Mouse (Mus musculus) heart, postnatal 0 days (tissue): ENCODE results near the gene Zdhhc17. TPM values are rescaled to one million over a fixed set of nuclear protein-coding genes. Genes with fewer than 3 reads are reported as not detected.

Experiments
- ATAC-seq: fragments of 200-750 bp; cut with Nextera tagmentation; 2 replicates; pipeline ENCODE4 v1.8.0; 2017; ENCODE audit warnings: low read depth, moderate number of reproducible peaks, moderate library complexity; ENCODE audit not compliant: insufficient read depth
- DNase-seq: peaks from one replicate; pipeline ENCODE4 v3.0.0-alpha.2; 2016; ENCODE audit warnings: low spot score
- H3K27ac ChIP-seq: fragments of 300-500 bp; sonication (generic); 2 replicates; pipeline ENCODE4 v1.5.1; 2014; ENCODE audit warnings: low read depth, mild to moderate bottlenecking
- H3K27me3 ChIP-seq: fragments of 300-500 bp; sonication (generic); 2 replicates; pipeline ENCODE4 v1.6.1; 2014; ENCODE audit warnings: low read length, mixed read lengths; ENCODE audit not compliant: control insufficient read depth, insufficient read depth
- H3K36me3 ChIP-seq: fragments of 300-500 bp; sonication (generic); replicated peaks from 2 replicates; pipeline ENCODE4 v1.6.1; 2014; ENCODE audit warnings: low read length, mixed read lengths; ENCODE audit not compliant: control insufficient read depth, insufficient read depth
- H3K4me1 ChIP-seq: fragments of 300-500 bp; sonication (generic); 2 replicates; pipeline ENCODE4 v1.6.1; 2014; ENCODE audit warnings: antibody characterized with exemption; ENCODE audit not compliant: control insufficient read depth, insufficient read depth
- H3K4me2 ChIP-seq: fragments of 300-500 bp; sonication (generic); 2 replicates; pipeline ENCODE4 v1.6.1; 2014; ENCODE audit warnings: low read depth, mild to moderate bottlenecking, low read length, moderate library complexity
- H3K4me3 ChIP-seq: fragments of 300-500 bp; sonication (generic); 2 replicates; pipeline ENCODE4 v1.5.1; 2014; ENCODE audit warnings: low read depth, low read length
- H3K9ac ChIP-seq: fragments of 300-500 bp; sonication (generic); replicated peaks from 2 replicates; pipeline ENCODE4 v1.6.1; 2014; ENCODE audit warnings: low read depth, low read length, mixed read lengths
- H3K9me3 ChIP-seq: fragments of 300-500 bp; sonication (generic); replicated peaks from 2 replicates; pipeline ENCODE4 v1.6.1; 2016; ENCODE audit warnings: low read length; ENCODE audit not compliant: control insufficient read depth
- CTCF ChIP-seq: IDR thresholded peaks from 2 replicates; pipeline ENCODE4 v1.5.1; 2016; ENCODE audit warnings: antibody characterized with exemption, control low read depth, low read depth
- EP300 ChIP-seq: IDR thresholded peaks from 2 replicates; pipeline ENCODE4 v1.6.1; 2016; ENCODE audit warnings: antibody characterized with exemption, low read depth
- WGBS: fragments of 180-500 bp; shearing (Covaris S2); extraction: QIAGEN DNeasy Blood & Tissue Kit; methylation state at CpG from one replicate; pipeline ENCODE4 v1.1.7; 2014; 5-methylcytosine and 5-hydroxymethylcytosine counted together
- polyA plus RNA-seq: library from polyadenylated mRNA; unstranded; fragments of >200 nt; fragmentation: Nextera tagmentation; extraction: Ambion mirVana; gene quantifications from 2 replicates; pipeline ENCODE4 v1.2.1, GENCODE M21; 2015
- total RNA-seq: library from RNA; depleted of rRNA; stranded (reverse); fragments of >200 nt; gene quantifications from 2 replicates; pipeline ENCODE4 v1.2.3, GENCODE M21; 2014; ENCODE audit warnings: low replicate concordance

The Zdhhc17 gene
- total and polyA plus RNA-seq, 2 experiments from 2014 or later: 14.9 to 35.5 TPM

DNA sequence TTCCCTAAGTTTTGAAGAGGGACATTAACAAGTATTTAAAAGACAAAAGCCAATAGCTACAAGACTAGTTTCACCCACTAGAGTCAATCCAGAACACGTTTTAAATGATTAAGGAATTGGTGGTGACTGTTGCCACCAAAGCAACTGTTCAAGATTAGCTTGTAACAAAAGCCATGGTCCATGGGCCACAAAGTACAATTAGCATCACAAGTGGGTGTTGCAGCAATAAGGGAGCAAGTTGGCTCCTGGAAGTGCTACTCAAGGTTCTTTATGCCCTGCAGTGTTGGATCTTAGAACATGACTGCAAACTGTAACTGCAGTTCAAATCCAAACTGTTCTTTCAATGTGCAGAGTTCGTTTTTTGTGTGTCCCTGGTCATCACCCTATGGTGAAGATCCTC is 32.6 kb downstream of the Zdhhc17 start:
- Histone ChIP-seq H3K27me3 (no peaks in the 10 kb centered on the region), H3K4me2 (no peak overlapping the region), H3K27ac (no peak overlapping the region), H3K9ac (no peak overlapping the region), H3K4me3 (no peak overlapping the region), H3K9me3 (no peaks in the 10 kb centered on the region), H3K4me1 (no peaks in the 10 kb centered on the region), H3K36me3 (peaks cover 35% of the 10 kb centered on the region)
- ATAC-seq (no peak), DNase-seq (no peak)
- 56% methylated on average over 2 of the region's 2 CpGs for WGBS
- TF ChIP-seq EP300 (no peak), CTCF (no peak)

DNA sequence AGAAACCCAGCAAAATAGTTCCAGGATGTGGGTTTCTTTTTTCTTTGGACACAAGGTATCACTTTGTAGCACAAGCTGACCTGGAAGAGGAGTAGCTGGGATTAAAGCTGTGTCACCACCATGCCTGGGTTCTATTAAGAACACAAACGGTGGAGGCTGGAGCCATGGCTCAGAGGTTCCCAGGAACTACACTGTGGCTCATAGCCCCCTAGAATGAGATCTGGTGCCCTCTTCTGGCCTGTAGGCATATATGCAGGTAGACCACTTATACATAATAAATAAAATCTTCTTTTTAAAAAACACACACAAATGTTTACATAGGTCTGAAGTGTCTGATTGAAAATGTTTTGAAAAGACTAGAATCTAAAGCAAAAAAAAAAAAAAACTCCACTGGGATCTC is 33.9 kb downstream of the Zdhhc17 start:
- Histone ChIP-seq H3K36me3 (peaks cover 40% of the 10 kb centered on the region), H3K27ac (no peak overlapping the region), H3K9me3 (no peaks in the 10 kb centered on the region), H3K9ac (no peak overlapping the region), H3K27me3 (no peaks in the 10 kb centered on the region), H3K4me2 (no peak overlapping the region), H3K4me1 (no peaks in the 10 kb centered on the region), H3K4me3 (no peak overlapping the region)
- ATAC-seq (peak; percentile 53; the same call in 1 of the 2 replicates), DNase-seq (peak; percentile 52)
- WGBS: 3% methylated on average over 1 of the region's 1 CpGs
- no peak for TF ChIP-seq EP300
- peak; percentile 78 for TF ChIP-seq CTCF

DNA sequence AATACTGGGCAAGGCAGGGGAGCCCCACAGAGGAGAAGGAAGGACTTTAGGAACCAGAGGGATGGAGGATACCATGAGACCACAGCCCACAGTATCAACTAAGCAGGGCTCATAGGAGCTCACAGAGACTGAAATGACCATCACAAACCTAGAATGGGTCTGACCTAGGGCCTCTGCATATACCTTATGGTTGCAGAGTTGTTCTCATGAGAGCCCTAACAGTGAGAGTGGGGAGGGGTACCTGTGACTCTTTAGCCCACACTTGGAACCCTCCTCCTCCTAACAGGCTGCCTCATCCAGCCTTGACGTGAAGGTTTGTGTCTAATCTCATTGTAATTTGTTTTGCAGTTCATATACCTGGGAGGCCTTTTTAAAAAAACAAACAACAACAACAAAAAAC is 35.1 kb downstream of the Zdhhc17 start:
- WGBS: 87% methylated on average over 1 of the region's 1 CpGs
- Histone ChIP-seq H3K9ac (no peak overlapping the region), H3K36me3 (peaks cover 41% of the 10 kb centered on the region), H3K27ac (no peak overlapping the region), H3K4me2 (no peak overlapping the region), H3K4me1 (no peaks in the 10 kb centered on the region), H3K9me3 (no peaks in the 10 kb centered on the region), H3K27me3 (no peaks in the 10 kb centered on the region), H3K4me3 (no peak overlapping the region)
- ATAC-seq: no peak
- no peak for TF ChIP-seq CTCF
- TF ChIP-seq EP300: no peak
- DNase-seq: no peak

DNA sequence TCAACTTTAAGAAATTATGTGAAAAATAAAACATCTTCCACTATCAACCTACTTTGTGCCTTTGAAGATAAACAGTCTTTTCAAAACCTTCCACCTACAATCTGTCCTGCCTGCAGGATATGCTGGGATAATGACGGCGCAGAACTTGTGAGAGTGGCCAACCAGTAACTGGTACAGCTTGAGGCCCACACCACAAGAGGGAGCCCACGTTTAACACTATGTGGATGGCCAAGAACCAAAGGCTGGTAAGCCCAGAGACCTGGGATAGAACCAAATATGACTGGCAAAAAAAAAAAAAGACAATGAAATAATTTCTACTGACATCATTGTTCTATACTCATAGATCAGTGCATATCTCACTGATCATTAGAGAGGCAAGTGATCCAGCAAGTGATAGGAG is 35.5 kb downstream of the Zdhhc17 start:
- H3K4me2 ChIP-seq: no peak overlapping the region
- no peak overlapping the region for H3K27ac ChIP-seq
- H3K36me3 ChIP-seq: peaks cover 40% of the 10 kb centered on the region
- H3K4me1 ChIP-seq: no peaks in the 10 kb centered on the region
- H3K4me3 ChIP-seq: no peak overlapping the region
- ATAC-seq: peak; percentile 77
- no peaks in the 10 kb centered on the region for H3K9me3 ChIP-seq
- H3K27me3 ChIP-seq: no peaks in the 10 kb centered on the region
- H3K9ac ChIP-seq: no peak overlapping the region
- DNase-seq: no peak
- TF ChIP-seq CTCF (peak; percentile 62), EP300 (no peak)
- WGBS: 40% methylated on average over 3 of the region's 3 CpGs

- Histone ChIP-seq H3K27me3 (no peaks in the 10 kb centered on the region), H3K36me3 (peaks cover 43% of the 10 kb centered on the region), H3K9ac (no peak overlapping the region), H3K4me1 (no peaks in the 10 kb centered on the region), H3K4me2 (no peak overlapping the region), H3K9me3 (no peaks in the 10 kb centered on the region), H3K27ac (no peak overlapping the region), H3K4me3 (no peak overlapping the region)
- DNase-seq: no peak
- no peak for TF ChIP-seq EP300
- no peak for TF ChIP-seq CTCF
- no peak for ATAC-seq
- 74% methylated on average over 9 of the region's 9 CpGs for WGBS
Measured at GRCm38 (mm10) chr10:110971998-110972397, 37.9 kb downstream of the Zdhhc17 start.

GRCm38 (mm10) chr10:110971483-110971882 is 38.5 kb downstream of the Zdhhc17 start:
- Histone ChIP-seq H3K9me3 (no peaks in the 10 kb centered on the region), H3K27me3 (no peaks in the 10 kb centered on the region), H3K36me3 (peaks cover 48% of the 10 kb centered on the region), H3K27ac (no peak overlapping the region), H3K4me2 (no peak overlapping the region), H3K9ac (no peak overlapping the region), H3K4me3 (no peak overlapping the region), H3K4me1 (no peaks in the 10 kb centered on the region)
- ATAC-seq (no peak), DNase-seq (no peak)
- TF ChIP-seq CTCF (no peak), EP300 (no peak)
- 76% methylated on average over 6 of the region's 6 CpGs for WGBS
